Mouse (Mus musculus) embryonic fibroblast, embryonic 13.5 days (primary cell): ENCODE results near the gene Ccl25. TPM values are rescaled to one million over a fixed set of nuclear protein-coding genes. Genes with fewer than 3 reads are reported as not detected.
"Not testable (repeated sequence)": the region's sequence is repeated elsewhere in the genome, so short reads cannot be mapped to it uniquely, and the experiment has no call there.

Source experiments
- H3K27ac ChIP-seq: 2 replicates; pipeline ENCODE4 v1.5.1; 2012; ENCODE audit warnings: low read length, control low read depth, inconsistent platforms; ENCODE audit not compliant: insufficient read depth
- H3K4me1 ChIP-seq: 2 replicates; pipeline ENCODE4 v1.6.1; 2011; ENCODE audit warnings: low read length; ENCODE audit not compliant: control insufficient read depth, insufficient read depth
- H3K4me3 ChIP-seq: 2 replicates; pipeline ENCODE4 v1.5.1; 2011; ENCODE audit warnings: mild to moderate bottlenecking, control low read depth, low read length; ENCODE audit not compliant: insufficient read depth
- CTCF ChIP-seq: IDR thresholded peaks from 2 replicates; pipeline ENCODE4 v1.5.1; 2011; ENCODE audit warnings: mild to moderate bottlenecking, control low read depth, low read length, moderate library complexity, borderline replicate concordance; ENCODE audit not compliant: insufficient read depth
- POLR2A ChIP-seq: IDR thresholded peaks from 2 replicates; pipeline ENCODE4 v1.6.1; 2011; ENCODE audit warnings: low read depth, mild to moderate bottlenecking, control low read depth, low read length, moderate library complexity
- polyA plus RNA-seq: library from polyadenylated mRNA; stranded (reverse); fragments of >200 nt; gene quantifications from 2 replicates; pipeline ENCODE4 v1.2.4, GENCODE M21; 2011; ENCODE audit warnings: low read depth; ENCODE audit not compliant: missing spikeins, insufficient read length

Ccl25 gene
- polyA plus RNA-seq, 1 experiment, result 13.9 TPM

DNA sequence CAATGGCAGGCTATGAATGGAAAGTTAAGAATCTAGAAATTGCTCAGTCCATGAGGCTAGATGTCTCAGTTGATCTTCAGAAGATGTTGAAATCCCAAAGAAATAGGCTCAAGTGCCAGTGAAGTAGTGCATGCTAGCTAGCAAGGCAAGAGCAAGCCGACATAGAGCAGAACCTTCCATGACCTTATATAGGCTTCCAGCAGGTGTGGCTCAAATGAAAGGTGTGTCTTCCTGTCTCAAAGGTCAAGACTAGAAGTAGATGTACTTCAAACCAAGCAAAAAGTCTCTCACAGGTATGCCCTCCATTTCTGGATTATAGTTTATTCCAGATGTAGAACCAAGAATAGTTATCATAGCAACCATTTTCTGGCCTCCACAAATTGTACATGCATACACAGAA, 9.0 kb downstream of the Ccl25 start:
- H3K4me3 ChIP-seq, result no peak overlapping the region
- no peaks in the 10 kb centered on the region for H3K4me1 ChIP-seq
- no peak overlapping the region for H3K27ac ChIP-seq
- no peak for TF ChIP-seq POLR2A
- no peak for TF ChIP-seq CTCF

DNA sequence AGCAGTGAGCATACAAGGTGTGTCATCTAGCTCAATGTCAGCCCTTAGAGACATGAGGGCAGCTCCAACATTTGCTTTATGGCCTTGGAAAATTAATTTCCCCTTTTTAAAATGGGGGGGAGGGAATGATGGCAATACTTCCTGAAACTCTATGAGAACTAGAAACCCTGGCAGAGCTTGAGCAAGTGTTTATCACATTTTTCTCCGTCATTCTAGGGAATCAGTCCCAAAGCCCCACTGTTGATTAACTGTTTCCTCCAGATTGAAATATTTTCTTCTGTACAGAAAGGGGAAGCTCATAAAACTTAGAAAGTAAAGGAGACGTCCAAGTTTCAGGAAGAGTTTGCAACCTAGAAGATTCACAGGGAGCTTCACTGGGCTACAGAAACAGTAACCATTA, 10.7 kb downstream of the Ccl25 start:
- no peak overlapping the region for H3K4me3 ChIP-seq
- no peak for TF ChIP-seq CTCF
- no peak for TF ChIP-seq POLR2A
- no peaks in the 10 kb centered on the region for H3K4me1 ChIP-seq
- no peak overlapping the region for H3K27ac ChIP-seq

DNA sequence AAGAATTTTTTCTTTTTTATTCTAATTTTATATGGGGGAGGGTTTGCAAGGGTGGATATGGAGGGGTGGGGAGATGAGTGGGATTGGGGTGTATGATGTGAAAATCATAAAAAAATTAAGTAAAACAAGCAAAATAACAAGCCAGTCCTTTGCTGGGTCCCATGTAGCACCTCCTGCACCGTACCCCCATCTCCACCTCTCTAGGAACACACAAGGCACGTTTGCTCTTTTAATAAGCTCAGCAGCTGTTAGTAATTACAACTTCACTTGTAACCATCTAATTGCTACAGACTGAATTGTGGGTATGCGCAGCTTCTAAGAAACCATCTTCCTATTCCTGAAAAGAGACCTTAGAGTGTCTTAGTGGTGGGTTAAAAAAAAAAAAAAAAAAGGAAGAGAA, 15.2 kb downstream of the Ccl25 start:
- H3K4me1 ChIP-seq, result no peaks in the 10 kb centered on the region
- TF ChIP-seq POLR2A (no peak), CTCF (no peak)

GRCm38 (mm10) chr8:4347661-4348060, 22.7 kb downstream of the Ccl25 start:
- TF ChIP-seq CTCF, result no peak
- no peak for TF ChIP-seq POLR2A
- Histone ChIP-seq H3K4me1 (no peaks in the 10 kb centered on the region), H3K27ac (no peak overlapping the region), H3K4me3 (no peak overlapping the region)

More for the DNA sequence above, 15.2 kb downstream of the Ccl25 start:
- Histone ChIP-seq H3K27ac (no peak overlapping the region), H3K4me3 (no peak overlapping the region)

DNA sequence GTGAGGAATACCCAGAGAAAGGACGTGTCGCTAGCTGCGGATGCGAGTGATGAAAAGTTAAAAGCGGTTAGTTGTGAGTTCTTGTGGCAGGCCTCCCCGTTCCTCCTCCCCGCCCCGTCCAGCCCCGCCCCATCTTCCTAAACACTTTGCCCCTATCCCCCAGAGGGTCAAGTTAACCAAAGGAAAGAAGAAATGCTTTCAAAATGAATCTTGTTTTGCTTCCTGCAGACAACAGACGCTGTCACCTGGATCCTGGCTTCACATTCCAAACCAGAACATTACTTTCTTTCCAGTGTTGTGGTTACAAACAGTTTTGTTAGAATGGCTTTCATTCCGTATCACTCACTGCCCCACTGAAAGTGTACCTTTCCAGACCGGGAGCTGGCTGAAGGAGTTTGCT, 23.3 kb downstream of the Ccl25 start:
- no peak for TF ChIP-seq CTCF
- no peak for TF ChIP-seq POLR2A
- no peaks in the 10 kb centered on the region for H3K4me1 ChIP-seq
- no peak overlapping the region for H3K4me3 ChIP-seq
- no peak overlapping the region for H3K27ac ChIP-seq

- H3K4me1 ChIP-seq, result no peaks in the 10 kb centered on the region
- no peak overlapping the region for H3K4me3 ChIP-seq
- TF ChIP-seq POLR2A, result no peak
- no peak for TF ChIP-seq CTCF
- no peak overlapping the region for H3K27ac ChIP-seq
Measured at GRCm38 (mm10) chr8:4349335-4349734, 24.3 kb downstream of the Ccl25 start.

GRCm38 (mm10) chr8:4350618-4351017, 25.6 kb downstream of the Ccl25 start:
- Histone ChIP-seq H3K27ac (no peak overlapping the region), H3K4me3 (no peak overlapping the region), H3K4me1 (no peaks in the 10 kb centered on the region)
- TF ChIP-seq POLR2A (no peak), CTCF (no peak)

GRCm38 (mm10) chr8:4352562-4352961, 27.6 kb downstream of the Ccl25 start:
- H3K4me1 ChIP-seq, result not testable (repeated sequence)

GRCm38 (mm10) chr8:4353741-4354140, 28.7 kb downstream of the Ccl25 start:
- no peaks in the 10 kb centered on the region for H3K4me1 ChIP-seq
- TF ChIP-seq POLR2A (no peak), CTCF (no peak)
- H3K4me3 ChIP-seq, result no peak overlapping the region
- H3K27ac ChIP-seq, result no peak overlapping the region

More at GRCm38 (mm10) chr8:4352562-4352961, 27.6 kb downstream of the Ccl25 start:
- H3K4me3 ChIP-seq, H3K27ac ChIP-seq: not testable (repeated sequence)

DNA sequence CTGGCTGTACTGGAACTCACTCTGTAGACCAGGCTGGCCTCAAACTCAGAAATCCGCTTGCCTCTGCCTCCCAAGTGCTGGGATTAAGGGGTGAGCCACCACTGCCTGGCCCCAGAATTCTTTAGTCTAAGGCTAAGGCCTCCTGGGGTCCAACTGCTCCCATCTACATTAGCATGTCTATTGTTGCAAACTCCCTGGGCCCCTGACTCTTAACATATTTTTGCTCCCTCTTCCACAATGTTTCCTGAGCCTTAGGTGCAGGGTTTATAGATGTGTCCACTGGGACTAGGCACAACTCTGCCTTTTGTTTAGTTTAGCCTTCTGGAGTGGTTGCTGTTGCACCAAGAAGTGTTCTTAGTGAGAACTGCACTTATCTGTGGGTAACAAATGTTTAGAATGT, 29.5 kb downstream of the Ccl25 start:
- Histone ChIP-seq H3K27ac (no peak overlapping the region), H3K4me1 (no peaks in the 10 kb centered on the region), H3K4me3 (no peak overlapping the region)
- no peak for TF ChIP-seq POLR2A

DNA sequence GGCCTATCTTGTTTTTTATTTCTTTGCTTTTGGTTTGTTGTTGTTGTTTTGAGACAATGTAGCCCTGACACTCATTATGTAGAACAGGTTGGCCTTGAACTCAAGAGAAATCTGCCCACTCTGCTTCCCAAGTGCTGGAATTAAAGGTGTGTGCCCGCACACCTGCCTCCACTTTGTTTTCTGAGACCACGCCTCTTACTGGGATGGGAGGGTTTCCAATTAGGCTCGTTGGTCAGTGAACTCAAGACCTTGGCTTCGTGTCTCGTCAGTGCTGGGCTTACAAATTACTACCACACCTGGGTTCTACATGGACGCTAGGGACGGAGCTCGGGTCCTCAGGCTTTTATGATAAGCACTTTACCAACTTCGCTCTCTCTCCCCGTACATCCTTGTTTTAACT, 30.4 kb downstream of the Ccl25 start:
- H3K27ac ChIP-seq, result no peak overlapping the region
- no peak overlapping the region for H3K4me3 ChIP-seq
- H3K4me1 ChIP-seq, result no peaks in the 10 kb centered on the region
- TF ChIP-seq CTCF, result no peak

DNA sequence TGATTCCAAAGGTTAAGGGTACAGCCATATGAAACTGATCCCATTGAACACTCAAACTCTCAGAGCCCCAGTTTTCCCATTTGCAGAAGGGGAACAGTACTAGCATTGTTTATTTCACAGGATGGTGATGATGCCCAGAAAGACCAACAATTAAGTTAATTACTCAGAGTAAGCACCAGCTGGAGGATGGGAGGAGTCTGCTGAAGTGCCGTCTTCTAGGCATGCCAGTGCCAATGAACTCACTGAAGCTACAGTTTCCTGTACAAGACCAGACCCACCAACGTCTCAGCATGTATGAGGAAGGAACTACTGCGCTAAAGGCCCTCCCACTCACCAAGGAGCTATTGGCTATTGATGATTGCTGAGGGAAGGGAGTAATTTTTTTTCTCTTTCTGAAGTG, 34.4 kb downstream of the Ccl25 start:
- Histone ChIP-seq H3K4me3 (no peak overlapping the region), H3K27ac (no peak overlapping the region), H3K4me1 (no peaks in the 10 kb centered on the region)
- TF ChIP-seq POLR2A (no peak), CTCF (no peak)
